Mouse (Mus musculus) heart, adult 8-10 months (tissue): ENCODE results near the gene Zfp704. TPM values are rescaled to one million over a fixed set of nuclear protein-coding genes. Genes with fewer than 3 reads are reported as not detected.
"Not testable (repeated sequence)": the region's sequence is repeated elsewhere in the genome, so short reads cannot be mapped to it uniquely, and the experiment has no call there.

Experiments used
- DNase-seq: peaks from one replicate; pipeline ENCODE4 v3.0.0; 2022; ENCODE audit warnings: low spot score
- total RNA-seq, 4 experiments: library from RNA; stranded (reverse); gene quantifications; 2 replicates each; pipeline ENCODE4 v1.2.4; 2022

Zfp704 gene
- total RNA-seq, 4 experiments from 2014 or later = 15.6 to 18.2 (median 16.6) TPM

GRCm38 (mm10) chr3:9599738-9600410 lies 10.0 kb downstream of the Zfp704 start:
- DNase-seq = no peak

- DNase-seq = no peak
Measured at GRCm38 (mm10) chr3:9598061-9598460, 11.8 kb downstream of the Zfp704 start.

GRCm38 (mm10) chr3:9594457-9594856 lies 15.4 kb downstream of the Zfp704 start:
- DNase-seq = no peak

GRCm38 (mm10) chr3:9593832-9594231 lies 16.1 kb downstream of the Zfp704 start:
- no peak for DNase-seq

GRCm38 (mm10) chr3:9591416-9592110 lies 18.3 kb downstream of the Zfp704 start:
- DNase-seq = no peak

- DNase-seq = no peak
Measured at GRCm38 (mm10) chr3:9588635-9589034, 21.2 kb downstream of the Zfp704 start.

- no peak for DNase-seq
Measured at GRCm38 (mm10) chr3:9587304-9587703, 22.6 kb downstream of the Zfp704 start.

GRCm38 (mm10) chr3:9583516-9583915 lies 26.4 kb downstream of the Zfp704 start:
- DNase-seq = no peak

GRCm38 (mm10) chr3:9580952-9581798 lies 28.7 kb downstream of the Zfp704 start:
- DNase-seq = peak; percentile 20

GRCm38 (mm10) chr3:9580102-9580501 lies 29.8 kb downstream of the Zfp704 start:
- no peak for DNase-seq

GRCm38 (mm10) chr3:9579028-9579643 lies 30.7 kb downstream of the Zfp704 start:
- DNase-seq = no peak

GRCm38 (mm10) chr3:9576872-9577271 lies 33.0 kb downstream of the Zfp704 start:
- no peak for DNase-seq

GRCm38 (mm10) chr3:9574305-9574704 lies 35.6 kb downstream of the Zfp704 start:
- no peak for DNase-seq

GRCm38 (mm10) chr3:9573581-9573980 lies 36.3 kb downstream of the Zfp704 start:
- DNase-seq = peak; percentile 79

GRCm38 (mm10) chr3:9572261-9572660 lies 37.6 kb downstream of the Zfp704 start:
- DNase-seq = no peak

GRCm38 (mm10) chr3:9570782-9571181 lies 39.1 kb downstream of the Zfp704 start:
- DNase-seq = no peak

- not testable (repeated sequence) for DNase-seq
Measured at GRCm38 (mm10) chr3:9569706-9570105, 40.2 kb downstream of the Zfp704 start.

GRCm38 (mm10) chr3:9568565-9569228 lies 41.2 kb downstream of the Zfp704 start:
- DNase-seq = no peak

GRCm38 (mm10) chr3:9567948-9568347 lies 41.9 kb downstream of the Zfp704 start:
- DNase-seq = no peak

- DNase-seq = no peak
Measured at GRCm38 (mm10) chr3:9566831-9567230, 43.1 kb downstream of the Zfp704 start.

GRCm38 (mm10) chr3:9563562-9563961 lies 46.3 kb downstream of the Zfp704 start:
- no peak for DNase-seq
